Mouse (Mus musculus) kidney, postnatal 36 days (tissue): ENCODE measurements around the gene Efs.
"Not testable (repeated sequence)": the region's sequence is repeated elsewhere in the genome, so short reads cannot be mapped to it uniquely, and the experiment has no call there.

Source experiments
- DNase-seq, 2 experiments: peaks; one replicate each; pipeline ENCODE4 v3.0.0; 2021 to 2022; ENCODE audit warnings: mixed read lengths in 2 of 2

Gene Efs

DNA sequence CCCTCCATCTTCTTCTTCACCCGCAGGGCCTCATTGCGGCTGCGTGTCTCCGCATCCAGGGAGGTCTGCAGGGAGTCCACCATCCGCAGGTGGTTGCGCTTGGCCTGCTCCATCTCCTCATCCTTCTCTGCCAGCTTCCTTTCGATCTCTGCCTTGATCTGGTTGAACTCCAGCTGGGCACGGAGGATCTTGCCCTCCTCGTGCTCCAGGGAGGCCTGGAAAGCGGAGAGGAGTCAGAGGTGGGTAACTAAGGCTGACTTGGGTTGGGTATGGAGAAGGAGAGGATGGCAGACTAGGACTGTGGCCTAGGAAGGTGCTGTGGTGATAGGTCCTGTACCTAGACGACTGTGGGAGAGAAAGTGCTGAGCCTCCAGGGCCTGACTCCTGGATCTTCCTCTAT is 21.1 kb upstream of the Efs start:
- DNase-seq = not testable (repeated sequence)

DNA sequence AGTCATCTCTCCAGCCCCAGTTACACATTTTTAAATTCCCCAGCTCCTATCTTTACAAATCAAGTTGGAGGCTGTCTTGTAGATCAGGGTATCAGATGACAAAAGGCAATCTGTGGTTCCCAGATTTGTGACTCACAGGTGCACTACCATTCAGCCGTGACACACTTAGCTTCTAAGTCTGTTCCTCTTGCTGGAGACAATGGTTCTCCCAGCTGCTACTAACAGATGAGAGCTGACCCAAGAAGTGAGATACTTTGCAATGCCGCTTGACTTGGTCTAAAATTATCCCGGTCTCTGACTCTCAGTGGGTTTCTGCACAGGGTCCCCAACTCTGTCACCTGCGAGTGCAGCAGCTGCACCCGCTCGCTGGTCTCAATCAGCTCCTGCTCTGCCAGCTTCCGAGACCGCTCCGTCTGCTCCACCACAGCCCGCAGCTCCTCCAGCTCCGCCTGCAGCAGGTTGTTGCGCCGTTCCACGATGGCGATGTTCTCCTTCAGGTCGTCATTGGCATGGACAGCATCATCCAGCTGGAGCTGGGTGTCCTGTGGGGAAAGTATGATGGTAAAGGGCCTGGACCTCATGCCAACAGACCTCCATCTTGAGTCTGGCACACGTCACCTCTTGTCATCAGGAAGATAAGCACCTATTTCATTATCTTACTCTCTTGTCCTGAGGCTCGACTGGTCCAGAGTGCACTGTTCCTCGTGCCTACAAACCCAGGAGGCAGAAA is 20.2 kb upstream of the Efs start:
- DNase-seq = no peak

DNA sequence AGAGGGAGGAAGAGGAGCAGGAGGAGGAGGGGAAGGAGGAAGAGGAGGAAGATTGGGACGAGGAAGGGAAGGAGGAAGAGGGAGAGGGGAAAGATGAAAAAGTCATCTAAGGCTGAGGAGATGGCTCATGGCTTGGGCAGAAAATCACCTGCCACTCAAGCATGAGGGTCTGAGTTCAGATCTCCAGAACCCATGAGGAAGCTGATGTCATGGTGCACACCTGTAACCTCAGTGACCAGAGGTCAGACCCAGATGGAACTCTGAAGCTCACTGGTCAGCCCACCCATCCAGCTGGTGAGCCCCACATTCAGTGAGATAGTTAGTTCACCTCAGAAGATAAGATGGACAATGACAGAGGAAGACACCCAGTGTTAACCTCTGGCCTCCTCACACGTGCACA is 19.0 kb upstream of the Efs start:
- DNase-seq = no peak

DNA sequence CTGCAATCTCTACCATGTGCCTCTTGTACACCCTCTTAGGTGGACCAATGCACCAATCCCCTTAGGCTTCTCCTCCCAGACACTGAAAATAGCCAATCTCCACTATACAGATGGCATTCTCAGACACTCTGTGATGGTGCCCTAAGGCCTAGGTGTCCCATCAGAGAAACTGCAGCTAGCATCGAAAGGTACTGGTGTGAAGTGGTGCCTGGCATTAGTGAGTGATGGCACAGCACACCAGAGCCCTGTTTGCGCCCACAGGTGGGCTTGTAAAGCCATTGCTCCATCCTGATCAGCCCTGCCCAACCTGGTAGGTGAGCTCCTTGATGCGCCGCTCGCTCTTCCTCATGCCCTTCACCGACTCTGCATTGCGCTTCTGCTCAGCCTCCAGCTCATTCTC is 18.0 kb upstream of the Efs start:
- no peak for DNase-seq

DNA sequence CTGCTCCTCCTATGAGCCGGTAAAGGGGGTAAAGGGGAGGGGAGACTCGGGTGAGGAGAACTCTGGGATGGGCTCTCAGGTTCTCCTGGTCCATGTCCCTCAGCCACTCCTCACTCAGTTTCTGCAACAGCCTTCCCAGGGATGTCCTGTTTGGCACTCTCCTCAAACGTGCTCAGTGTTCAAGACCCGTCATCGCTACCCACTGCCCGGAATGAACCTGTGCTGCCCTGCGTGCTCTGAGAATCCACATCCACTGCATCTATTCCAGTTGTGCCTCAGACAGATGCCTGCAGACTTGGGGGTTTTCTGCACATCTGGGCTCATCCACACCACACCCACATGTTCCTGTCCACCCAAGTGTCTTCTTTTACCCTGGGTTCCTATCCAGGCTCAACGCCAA is 16.6 kb upstream of the Efs start:
- no peak for DNase-seq

DNA sequence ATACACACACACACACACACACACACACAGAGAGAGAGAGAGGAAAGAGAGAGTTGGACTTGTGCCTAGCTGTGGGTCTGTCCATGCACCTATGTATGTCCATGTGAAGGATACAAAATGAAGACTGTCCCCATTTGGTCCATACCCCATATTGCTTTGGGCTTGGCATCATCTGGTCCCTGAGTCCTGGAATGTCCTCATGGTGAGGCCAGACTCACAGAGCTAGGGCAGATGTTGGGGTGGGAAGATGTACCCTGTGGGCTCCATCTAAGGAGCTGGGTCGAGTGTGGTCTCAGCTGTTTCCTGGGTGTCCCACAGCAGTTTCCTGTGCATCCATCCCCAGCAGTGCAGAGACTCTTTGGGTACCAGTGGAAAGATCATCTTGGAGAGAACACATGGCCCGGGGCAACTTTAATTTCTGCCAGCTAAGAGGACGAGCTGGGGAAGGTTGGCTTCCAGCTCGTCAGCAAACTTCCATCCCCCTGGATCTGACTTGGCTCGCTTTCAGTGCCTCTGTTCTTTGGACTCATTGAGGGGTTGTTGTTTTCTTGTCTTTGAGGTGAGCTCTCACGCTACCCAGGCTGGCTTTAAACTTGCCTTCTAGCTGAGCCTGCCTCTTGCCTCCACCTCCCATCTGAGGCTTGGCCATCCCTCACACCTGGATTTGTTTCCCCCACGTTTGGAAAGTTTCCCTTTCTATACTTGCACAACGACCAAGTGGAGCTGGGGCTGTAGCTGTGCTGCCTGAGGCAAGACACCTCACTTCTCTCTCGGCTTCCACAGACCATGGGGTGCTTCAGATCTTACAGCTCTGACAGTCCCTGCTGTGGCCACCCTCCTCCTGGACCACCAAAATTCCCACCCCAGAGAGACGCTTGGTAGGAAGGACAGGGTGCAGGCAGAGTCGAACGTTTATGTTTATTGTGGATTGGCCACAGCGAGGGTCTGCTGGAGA is 15.4 kb upstream of the Efs start:
- DNase-seq = peak; percentile 69 to 70

DNA sequence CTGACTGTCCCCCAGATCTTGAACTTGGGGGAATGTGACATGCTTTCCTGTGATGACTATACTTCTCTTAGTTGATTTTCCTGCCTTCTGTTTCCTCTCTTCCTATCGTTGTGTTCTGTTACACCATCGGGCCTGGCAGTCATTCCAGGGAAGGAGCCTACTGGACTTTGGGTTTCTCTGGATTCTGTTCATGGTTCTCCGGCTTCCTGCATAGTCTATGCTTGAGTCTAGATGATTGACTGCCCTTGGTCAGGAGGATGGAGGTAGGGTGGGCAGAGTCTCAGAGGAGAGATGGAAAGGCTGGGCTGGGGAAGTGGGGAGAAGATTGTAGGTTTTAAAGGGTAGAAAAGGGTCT is 14.2 kb upstream of the Efs start:
- DNase-seq = peak; percentile 38 to 48

DNA sequence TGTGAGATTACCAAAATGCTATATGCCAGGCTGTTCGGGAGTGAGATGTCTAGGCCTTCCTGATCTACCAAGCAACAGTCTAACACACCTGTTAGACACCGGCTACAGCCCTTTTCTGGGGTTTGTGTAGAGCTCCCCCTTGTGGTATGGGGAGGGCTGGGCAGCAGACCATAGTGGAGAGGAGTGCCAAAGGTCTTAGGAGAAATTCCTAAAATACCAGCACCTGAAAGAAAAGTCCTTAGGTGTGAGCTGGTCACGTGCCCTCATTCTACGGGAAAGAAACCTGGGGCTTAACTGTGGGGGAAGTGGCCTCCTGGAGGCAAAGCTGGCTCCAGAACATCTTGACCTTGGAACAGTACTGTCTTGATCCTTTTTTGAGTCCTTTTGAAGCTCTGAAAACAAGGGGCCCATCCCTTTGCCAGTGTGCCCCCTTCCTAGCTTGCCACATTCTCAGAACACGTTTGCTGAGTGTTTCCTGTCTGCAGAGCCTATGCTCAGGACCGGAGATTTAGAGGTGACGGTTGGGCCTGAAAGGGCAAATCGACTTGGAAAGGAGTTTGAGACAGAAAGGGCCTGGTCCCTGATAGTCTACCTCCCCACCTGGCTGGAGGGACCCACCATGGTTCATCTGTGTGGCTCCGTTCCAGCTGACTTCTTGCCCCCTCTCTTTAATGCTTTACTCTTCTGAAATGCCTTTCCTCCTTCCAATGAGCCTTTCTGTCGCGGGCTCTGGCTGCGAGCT is 13.7 kb upstream of the Efs start:
- peak; percentile 83 to 84 for DNase-seq

DNA sequence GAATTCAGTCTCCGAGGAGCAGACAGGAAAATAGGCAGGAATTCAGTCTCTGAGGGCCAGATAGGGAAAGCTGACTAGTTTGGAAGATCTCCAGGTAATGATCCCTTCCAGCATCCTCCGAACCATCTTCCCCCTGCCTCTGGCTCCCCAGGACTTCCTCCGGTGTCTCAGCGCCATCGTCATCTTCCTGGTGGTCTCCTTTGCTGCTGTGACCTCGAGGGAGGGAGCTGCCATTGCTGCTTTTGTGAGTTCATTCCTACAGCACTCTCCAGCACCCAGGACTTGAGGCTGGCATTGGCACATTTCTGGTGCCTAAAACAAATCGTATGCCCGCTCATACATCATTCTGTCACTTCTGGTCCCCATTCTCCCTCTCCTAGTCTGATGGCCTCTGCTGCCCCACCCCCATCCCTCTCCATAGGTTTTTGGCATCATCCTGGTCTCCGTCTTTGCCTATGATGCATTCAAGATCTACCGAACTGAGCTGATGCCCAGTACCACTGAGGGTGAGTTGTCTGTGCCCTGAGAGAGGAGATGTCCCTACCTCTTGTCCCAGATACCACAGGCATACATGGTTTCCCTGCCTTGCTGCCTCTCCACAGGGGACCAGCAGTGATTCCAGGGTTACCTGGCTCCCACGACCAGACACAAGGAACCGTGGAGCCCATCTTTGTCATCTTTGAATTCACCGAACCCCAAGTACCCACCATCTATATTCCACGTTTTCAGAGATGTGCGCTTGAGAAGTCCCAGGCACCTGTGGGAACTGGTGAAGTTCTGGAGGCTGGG is 12.7 kb upstream of the Efs start:
- no peak for DNase-seq

DNA sequence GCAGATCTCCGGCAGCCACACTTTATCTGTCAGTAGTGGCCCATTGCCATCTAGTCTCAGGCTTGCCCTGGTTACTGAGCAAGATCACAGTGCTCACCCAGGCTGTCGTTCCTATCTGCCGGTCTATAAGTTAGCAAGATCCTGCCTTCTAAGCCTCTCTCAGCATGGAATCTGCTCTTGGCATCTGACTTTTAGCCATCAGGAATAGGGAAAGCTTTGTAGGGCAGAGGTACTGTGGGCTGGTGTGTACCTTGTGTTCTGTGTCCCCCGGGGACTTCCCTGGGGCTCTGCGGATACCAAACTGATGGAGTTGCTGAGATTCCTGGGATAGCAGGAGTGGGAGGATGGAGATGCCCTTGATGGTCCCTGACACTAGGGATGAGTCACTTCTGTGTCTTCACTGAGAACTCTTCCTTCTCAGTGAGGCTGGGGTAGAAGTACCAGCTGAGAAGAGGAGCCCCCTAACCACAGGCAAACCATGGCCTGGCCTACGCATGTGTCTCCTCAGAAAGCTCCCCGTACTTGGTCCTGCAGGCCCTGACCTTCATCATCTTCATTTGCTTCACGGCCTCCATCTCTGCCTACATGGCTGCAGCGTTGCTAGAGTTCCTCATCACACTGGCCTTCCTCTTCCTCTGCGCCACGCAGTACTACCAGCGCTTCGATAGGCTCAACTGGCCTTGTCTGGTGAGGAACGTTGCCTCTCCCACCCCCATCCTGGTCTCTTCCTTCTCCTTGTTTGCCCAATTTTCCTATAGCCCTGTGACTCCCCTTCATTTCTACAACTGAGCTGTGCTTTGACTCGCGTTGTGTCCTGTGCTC is 11.6 kb upstream of the Efs start:
- DNase-seq = no peak

DNA sequence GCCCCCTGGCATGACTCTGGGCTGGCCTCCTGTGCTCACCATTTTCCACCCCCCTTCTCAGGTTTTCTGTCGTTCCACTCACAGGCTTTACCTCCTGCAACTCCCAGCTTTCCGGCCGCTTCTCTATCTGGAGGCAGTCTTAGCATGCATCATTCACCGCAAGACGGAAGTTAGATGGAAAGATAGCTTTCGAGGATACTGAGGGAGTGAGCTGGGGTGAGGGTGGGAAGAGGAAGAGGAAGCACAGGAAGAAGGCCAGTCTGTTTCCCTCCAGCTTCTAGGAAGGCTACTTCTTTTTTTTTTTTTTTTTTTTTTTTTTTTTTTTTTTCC is 10.9 kb upstream of the Efs start:
- no peak for DNase-seq

DNA sequence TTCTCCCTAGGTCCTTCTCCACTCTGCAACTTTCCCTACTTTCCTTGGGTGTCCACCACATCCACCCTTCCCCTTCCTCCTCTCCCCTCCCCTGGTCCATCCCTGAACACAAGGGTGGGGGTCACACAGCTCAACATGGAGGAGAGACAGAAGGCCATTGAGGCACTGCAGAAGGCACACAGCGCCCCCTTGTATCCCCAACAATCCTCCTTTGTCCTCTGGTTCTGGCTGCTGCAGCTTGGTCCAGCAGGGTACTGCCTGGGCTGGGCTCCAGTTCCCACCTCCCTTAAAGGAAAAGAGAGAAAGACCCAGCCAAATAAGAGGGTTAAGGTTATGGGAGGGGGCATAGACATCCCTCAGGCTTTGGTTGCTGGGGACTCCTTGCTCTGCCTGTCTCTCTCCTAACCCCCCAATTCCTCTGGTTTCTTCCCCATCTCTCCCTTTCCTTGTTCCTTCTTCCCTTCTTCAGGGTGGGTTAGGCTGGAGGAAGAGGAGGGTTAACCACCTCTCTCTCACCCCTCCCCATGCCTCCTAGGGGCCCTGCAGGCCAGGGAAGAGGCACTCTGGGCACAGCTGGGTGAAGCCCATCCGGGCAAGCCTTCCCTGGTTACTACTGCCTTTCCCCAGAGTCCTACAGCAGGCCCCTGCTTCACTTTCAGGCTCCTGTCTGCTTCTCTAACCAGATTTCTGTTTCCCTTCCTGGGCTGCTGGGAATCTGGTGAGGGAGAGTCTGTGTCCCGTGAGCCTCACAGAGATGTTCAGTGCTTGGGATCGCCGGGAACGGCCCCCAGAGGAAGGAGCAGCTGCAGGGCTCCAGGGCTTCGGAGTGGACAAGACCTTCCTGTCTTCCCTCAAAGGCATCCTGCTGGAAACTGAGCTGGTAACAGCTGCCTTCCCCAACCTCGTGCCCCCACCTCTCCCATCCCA is 10.2 kb upstream of the Efs start, which contains the start of gene Cmtm5:
TSS of gene Cmtm5 (plus strand) at position 358 of the 927 bp plus-strand sequence.
- DNase-seq = no peak

DNA sequence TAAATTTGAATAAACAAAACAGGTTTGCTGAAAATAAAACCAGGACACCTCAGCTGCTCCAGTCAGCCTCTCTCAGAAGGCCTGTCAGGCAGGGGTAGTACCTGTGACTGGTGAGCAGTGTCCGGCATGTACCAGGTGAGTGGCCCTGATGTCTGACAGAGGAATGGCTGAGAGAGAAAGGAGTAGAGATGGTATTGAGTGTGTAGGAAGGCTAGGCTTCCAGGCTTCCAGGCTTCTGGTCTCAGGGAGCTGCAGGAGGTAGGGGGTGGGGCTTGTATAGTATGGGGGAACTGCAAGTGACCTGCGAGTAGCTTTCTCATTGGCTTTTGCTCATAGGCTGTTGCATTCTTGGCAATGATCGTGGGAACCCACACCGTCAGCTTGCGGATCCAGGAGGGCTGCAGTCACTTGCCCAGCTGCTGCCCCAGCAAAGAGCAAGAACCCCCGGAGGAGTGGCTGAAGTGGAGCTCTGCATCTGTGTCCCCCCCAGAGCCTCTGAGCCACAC is 6.8 kb upstream of the Efs start, which contains the start of gene Il25:
TSS of gene Il25 (plus strand) at position 51 of the 506 bp plus-strand sequence.
- DNase-seq = no peak

DNA sequence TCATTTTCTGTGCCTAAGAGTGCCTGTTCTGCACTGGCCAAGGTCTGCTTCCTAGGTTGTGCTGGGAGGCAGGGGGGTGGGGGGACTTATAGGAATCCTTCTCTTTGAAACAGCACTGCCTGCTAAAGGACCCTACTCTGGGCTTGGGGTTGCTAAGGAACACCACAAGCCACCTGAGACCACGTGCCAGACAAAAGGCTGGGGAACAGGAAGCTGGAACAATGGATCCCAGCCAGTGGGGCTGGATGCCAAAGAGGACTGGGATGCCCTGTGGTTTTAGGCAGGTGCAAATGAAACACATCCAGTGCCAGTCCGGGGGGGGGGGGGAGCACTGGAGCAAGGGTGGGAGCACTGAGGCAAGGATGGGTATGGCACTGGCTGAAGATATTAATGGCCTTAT is 4.5 kb upstream of the Efs start:
- DNase-seq = peak in 1 of 2 experiments; percentile 30

DNA sequence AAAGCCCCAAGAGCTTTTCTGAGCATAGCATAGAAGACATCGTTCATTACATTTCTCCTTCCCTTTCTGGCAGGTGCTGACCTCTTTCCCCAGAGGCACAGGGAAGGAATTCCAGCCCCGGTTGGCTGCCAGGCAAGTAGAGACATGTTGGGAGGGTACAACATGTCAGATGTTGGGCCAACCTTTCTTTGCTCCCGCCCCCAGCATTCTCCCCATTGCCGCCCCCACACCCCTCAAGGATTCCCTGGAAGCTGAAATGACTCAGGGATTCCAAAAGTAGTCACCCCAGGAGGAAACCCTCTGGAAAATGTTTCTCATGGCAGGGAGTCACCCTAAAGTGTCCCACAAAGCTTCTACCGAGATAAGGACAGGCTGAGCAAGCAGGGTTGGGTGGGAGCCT is 3.9 kb upstream of the Efs start:
- no peak for DNase-seq

DNA sequence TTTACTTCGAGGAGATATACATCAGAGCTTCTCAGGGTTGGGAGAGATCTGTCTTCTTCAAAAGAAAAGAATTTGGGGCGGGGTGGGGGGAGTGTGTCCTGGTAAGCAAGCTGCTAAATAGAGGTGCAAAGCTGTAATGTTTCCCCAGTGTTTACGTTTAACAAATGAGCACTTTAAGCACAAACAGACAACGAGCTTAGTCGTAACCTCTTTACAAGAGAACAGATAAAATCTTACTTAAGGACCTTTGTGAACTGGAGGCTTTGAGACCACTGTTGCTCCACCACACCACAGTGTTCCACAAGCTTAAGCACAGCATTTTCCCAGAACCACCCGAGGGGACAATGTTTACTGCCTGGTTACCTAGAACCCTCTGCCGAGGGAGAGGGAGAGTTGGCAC is 1.4 kb upstream of the Efs start:
- DNase-seq = no peak

DNA sequence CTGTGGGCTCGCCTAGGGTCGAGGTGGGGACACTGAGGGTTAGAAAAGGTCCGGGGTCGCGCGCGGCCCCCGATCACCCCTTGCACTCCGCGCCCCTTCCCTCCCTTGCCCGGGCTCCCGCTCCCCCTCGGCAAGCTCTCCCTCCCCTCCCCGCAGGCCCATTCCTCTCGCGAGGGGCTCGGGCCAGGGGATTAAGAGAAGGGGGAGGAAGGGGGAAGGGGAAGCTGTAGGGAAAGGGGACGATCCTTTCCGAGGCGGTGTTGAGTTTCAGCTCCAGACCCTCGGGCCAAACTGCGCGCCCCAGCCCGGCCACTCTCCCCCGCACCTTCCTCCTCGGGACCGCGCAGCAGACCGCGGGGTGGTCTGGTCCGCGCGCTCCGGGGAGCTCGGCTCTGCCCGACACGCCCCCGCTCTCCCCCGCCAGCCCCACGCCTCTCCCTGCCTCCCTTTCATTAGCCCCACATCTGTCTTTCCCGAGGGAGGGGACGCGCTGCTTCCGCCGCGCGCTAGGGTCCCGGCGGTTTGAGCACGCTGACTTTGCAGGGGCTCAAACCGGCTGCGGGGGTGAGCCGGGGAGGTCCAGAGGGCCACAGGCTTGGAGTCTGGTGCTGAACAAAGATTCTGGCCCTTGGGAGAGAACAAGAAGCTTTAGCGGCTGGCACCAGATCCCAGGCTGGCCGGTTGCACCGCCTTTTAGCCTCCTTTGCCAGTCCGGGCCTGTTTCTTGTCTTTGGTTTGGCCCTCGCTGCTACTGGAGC is 654 bp upstream of the Efs start:
- DNase-seq = peak in 1 of 2 experiments; percentile 35

DNA sequence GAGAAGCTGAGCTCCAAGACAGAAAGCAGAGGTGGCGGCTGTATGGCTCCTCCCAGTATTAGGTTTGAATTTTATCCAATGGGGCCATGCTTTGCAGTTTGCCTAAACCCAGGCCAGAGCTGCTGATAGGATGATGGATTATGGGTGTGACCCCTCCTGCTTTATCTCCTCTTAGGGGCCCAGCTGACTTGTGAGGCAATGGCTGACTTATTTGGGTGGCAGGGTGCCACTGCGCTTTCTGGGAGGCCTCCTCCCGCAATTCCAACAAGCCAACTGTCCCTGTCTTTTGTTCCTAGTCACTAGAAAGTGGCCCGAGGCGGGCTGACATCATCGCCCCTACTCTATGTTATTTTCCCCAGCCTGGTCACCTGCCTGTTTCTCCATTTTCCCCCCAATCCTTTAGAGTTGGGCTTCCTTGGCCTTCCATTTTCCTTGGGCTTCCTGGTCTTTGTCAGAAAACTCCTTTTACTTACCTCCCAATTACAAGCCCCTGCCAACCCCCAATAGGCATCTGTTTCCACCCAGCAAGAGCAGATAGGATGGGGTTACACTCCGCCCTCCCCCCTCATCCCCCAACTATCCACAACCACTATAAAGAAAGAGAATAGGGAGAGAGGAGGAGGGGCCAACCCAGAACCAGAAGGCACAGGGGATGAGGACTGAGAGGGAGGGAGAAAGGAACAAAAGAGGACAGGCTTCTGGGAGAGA is 1.1 kb downstream of the Efs start:
- no peak for DNase-seq
